Mouse (Mus musculus): ENCODE measurements around the gene Scp2.

Scp2 gene

DNA sequence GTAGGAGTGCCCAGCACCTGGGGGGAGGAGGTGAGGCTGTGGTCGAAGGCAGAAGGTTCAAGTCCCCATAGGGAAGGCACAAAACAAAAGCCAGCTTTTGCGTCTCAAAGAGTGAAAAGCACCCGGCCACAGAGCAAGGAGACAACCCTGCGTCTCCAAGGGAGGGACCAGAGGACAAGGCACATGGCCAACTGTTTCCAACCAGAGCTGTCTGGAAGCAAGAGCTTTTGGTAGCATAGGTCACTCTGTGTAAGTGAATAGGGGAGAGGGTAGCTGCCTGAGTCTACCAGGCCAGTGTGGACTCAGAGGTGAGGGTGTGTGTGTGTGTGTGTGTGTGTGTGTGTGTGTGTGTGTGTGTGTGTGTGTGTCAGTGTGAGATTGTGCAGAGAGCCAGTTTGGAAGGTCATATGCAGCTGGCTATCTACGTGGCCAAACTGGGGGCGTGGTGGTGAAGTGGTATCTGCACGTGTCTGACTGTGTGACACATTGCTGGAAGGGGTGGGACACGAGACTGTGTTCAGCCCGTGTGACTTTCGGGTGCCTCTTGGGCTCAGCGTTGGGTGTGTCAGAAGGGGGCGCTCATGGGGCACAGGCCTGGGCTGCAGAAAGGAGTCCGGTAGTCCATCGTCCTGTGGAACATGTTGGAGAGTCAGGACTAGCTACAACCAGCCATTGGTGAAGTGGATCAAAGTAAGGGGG lies 129.6 kb downstream of the Scp2 start:
- DNase-seq = no peak

DNA sequence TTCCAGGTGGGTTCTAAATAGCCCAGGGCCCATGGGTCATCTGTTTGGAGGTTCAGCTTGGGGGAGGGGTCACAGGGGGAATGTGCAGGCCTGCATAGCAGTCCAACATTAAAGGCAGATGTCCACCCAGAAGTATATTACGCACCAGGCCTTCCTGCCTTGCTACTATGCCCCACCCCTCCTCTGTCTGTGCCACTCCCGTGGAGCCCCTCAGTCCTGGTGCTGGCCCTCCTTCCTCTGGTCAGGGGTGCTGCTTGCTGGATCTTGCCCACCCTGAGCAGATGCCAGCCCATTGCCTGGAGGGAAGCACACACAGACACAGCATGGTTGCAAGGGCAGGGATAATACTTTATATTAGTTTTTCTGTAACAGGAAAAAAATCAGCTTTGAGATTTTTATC lies 130.3 kb downstream of the Scp2 start:
- DNase-seq = no peak

DNA sequence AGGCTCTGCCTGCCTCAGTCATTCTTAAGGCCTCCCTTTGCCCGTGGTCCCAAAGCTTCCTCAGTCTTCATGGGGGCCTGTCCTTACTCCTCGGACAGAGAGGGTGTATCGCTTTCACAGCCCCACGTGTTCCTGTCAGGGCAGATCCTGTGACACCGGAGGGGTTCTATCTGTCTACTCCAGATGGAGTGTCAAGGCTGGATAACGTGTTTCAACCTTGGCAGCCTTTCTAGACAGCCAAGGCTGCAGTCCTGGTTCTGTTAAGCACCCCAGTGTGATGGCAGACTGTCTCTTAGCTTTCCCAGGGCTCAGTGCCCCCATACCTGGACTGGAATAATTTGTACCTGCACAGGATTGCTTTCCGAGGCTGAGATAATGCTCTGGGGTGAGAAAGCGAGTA lies 136.3 kb downstream of the Scp2 start:
- DNase-seq = no peak

DNA sequence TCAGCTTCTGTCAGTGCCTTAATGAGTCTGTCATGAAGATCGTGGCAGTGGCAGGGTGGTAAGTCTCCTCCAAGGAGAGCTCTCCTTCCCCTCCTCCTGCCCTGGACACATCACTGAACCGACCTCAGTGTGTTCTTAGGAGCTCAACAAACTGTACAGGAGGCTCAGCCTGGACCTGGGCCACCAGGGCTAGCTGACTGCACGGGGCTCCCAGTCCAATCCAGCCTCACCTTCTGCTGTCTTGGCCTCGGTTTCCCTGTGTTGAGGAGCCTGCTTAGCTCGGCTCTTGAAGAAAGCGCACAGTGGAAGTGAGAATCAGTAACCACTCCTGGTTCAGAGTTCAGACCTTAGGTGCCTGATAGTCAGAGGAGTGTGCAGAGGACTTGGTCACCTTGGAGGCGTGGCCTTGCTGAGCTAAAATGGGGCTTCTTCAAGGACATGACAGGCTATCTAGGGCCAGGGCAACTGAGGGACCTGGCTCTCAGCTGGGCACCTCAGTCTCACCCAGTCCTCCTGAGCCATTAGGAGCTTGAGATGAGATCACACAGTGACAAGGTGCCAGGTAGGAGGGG lies 137.2 kb downstream of the Scp2 start:
- no peak for DNase-seq

DNA sequence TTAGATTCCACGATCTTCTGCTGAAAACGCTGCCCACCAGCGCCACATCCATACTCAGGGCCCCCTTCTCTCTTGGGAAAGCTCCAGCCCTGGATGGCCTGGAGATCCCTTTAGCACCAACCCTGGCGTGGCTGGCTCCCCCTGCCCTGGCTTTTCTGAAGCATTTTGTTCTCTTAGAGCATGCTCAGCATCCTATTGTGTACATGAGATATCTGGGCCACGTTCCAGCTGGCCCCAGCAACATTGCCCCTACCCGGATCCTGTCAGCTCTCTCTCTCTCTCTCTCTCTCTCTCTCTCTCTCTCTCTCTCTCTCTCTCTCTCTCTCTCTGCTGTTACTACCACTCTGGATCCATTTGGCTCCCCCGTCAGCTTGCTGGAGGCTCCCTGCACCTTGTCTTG lies 139.5 kb downstream of the Scp2 start:
- no peak for DNase-seq

DNA sequence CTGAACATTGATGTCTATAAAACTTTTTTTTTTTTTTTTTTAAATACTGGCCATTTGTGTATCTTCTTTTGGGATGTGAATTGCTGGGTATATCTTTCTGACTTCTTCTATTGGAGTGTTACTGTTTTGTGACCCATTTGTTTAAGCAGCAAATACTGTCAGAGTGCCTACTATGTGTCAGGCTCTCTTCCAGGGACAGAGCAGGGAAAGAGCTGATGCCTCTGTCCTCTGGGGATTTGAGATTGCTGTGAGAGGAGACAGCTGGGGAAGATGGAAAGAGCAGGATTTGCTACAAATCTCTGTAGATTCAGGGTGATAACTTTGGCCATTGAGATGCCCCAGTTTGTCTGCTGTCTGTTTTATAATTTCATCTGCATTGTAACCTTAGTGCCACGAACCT lies 145.4 kb downstream of the Scp2 start:
- no peak for DNase-seq

DNA sequence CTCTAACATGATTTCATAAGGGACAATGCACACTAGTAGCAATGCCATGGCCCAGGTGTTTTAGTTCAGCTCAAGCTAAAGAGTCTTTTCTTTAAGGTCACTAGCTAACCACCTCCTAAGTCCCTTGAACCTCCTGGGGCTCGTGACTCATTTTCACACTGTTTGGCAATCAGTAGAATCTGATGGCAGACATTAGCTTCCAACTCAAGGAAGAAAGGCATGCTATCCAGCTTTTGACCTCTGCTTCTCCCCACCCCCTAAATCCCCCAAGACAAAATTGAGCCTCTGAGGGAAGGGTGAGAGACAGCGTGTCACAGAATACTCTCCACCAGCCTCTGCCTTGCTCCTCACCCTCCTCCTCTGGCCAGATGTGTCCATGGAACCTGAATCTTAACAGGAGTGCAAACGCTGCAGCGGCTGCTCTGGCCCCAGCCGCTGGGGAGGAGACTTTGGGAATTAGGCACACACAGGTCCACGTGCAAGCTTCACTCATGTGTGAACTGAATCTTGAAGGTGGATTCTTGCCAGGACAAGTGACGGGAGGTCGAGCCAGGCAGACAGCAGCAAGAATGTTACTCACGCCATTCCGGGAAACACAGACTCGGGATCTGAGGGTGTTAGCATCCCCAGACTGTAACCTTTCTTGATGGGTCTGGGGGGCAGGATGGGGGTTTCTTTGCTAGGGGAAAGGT lies 146.0 kb downstream of the Scp2 start:
- DNase-seq = no peak

DNA sequence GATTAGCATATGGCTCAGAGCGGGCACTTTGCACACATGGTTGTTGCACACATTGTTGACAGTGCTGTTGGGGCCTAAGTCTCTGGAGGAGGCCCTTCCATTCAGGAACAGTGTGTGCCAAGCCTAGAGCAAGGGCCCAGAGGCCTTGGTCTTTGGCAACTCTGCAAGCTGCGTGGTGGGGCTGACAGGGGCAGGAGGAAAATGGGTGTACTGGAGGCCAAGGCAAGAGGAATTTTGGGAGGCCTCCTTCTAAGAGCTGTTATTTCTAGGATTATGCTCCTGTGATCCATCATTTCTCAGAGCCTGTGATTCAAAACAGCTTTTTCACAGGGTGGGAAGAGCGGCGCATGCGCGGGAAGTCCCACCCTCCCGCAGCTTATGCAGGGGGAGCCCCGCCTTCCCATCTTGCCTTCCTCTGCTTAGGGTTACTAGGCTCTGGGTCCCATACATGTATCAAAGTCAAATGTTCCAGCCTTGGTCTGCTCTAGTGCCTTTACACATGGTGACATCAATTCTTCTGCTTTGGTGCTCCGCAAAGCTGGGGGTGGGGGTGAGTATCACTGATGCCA lies 148.3 kb downstream of the Scp2 start:
- DNase-seq = no peak

DNA sequence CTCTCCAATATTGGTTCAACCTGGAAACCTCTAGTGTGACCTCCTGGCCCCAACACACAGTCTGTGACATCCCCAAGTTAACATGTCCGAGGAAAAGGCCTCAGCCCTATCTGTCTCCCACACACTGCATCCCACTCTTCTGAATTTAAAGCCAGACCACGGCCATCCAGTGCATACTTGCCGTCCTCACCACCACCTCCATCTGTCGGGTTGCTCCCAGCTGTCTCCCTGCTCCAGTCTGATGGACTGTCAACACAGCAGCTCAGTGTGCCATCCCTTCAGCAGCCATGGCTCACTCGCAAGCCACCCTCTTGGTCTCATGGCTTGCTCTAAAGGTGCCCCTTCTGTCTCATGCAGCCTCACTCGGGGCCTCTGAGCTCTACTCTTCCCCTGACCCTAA lies 149.1 kb downstream of the Scp2 start:
- no peak for DNase-seq

DNA sequence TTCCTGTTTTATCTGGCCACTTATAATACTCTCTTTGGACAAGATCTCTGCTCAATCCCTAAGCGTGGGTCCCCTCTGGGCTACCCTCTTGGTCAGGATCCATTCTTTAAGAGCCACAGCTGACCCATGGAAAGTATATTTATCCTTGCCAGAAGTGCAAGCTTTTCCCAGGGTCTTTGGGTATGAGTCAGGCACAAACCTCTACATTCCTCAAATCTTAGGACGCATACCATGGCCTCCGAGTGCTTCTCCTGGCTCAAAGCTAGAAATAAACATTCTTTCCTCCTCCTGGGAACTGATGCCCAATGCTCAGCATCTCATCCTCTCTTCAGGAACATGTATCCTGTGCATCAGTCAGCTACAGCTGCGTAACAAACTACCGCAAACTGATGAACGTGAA lies 149.8 kb downstream of the Scp2 start:
- no peak for DNase-seq
